Mouse (Mus musculus): Measurements from ENCODE around the gene Akap2. TPM values are rescaled to one million over a fixed set of nuclear protein-coding genes. Genes with fewer than 3 reads are reported as not detected.

Gene Akap2
- polyA plus RNA-seq, 1 experiment from 2014 or later = 5.6 TPM

DNA sequence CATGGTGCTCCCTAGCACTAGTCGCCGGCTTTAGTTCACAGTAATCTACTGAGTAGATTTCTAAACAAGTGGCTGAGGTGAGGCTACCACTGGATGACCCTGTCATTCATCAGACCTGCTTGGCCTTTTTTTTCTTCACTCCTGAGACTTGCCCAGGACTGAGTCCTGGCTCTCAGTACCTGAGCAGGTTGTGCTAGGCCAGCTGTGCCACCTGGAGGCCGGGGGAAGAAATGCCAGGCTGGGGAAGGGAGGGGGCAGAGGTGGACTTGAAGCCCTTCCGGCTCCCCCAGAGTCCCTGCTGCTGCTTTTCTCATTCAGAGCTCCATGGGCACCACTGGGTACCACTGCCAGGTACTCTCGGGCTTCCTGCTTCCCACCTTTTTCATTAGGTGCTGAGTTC is 71.3 kb downstream of the Akap2 start:
- 62% methylated on average over 5 of the region's 5 CpGs for WGBS
- H3K4me3 ChIP-seq (ENCODE audit: low read depth, low read length) = no peak overlapping the region
- no peak overlapping the region for H3K9ac ChIP-seq (ENCODE audit: low read depth, low read length)
- no peak overlapping the region for H3K4me2 ChIP-seq
- ATAC-seq (replicated peaks; ENCODE audit: low FRiP score) = no peak
- H3K27ac ChIP-seq (ENCODE audit: low read depth, low read length) = no peak overlapping the region
- DNase-seq (ENCODE audit: low spot score) = no peak
- no peaks in the 10 kb centered on the region for H3K36me3 ChIP-seq (ENCODE audit: control insufficient read depth, insufficient read depth, low read length)
- H3K27me3 ChIP-seq (replicated peaks; ENCODE audit: control insufficient read depth, insufficient read depth, low read length) = peaks cover 5% of the 10 kb centered on the region
- H3K9me3 ChIP-seq (ENCODE audit: control insufficient read depth, low read length) = no peaks in the 10 kb centered on the region
- peaks cover 5% of the 10 kb centered on the region; the same call in 1 of the 2 replicates for H3K4me1 ChIP-seq (replicated peaks; ENCODE audit: control insufficient read depth, insufficient read depth, low read length)

DNA sequence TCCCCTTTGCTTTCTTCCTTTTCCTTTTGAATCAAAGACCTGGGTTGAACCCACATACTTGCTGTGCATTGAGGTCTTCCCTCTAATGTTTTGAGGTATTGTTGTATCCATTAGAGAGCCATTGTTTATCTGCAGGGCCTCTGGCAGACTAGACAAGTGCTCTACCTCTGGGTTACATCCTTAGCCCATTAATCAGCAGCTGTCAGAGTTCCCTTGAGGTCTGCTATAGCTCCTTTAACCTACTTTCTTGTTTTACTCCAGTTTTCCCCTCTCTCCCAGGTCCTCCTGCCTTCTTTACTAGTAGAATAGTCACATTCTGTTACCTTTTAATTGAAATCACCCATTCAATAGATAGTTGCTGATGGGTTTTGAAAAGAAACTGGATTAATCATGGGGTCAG is 71.7 kb downstream of the Akap2 start:
- DNase-seq (ENCODE audit: low spot score) (no peak), ATAC-seq (replicated peaks; ENCODE audit: low FRiP score) (no peak)
- H3K4me2 ChIP-seq = no peak overlapping the region
- peaks cover 8% of the 10 kb centered on the region; the same call in 1 of the 2 replicates for H3K4me1 ChIP-seq (replicated peaks; ENCODE audit: control insufficient read depth, insufficient read depth, low read length)
- H3K9ac ChIP-seq (ENCODE audit: low read depth, low read length) = no peak overlapping the region
- H3K27me3 ChIP-seq (replicated peaks; ENCODE audit: control insufficient read depth, insufficient read depth, low read length) = peaks cover under 1% of the 10 kb centered on the region
- no peaks in the 10 kb centered on the region for H3K9me3 ChIP-seq (ENCODE audit: control insufficient read depth, low read length)
- H3K4me3 ChIP-seq (ENCODE audit: low read depth, low read length) = no peak overlapping the region
- no peak overlapping the region for H3K27ac ChIP-seq (ENCODE audit: low read depth, low read length)
- no peaks in the 10 kb centered on the region for H3K36me3 ChIP-seq (ENCODE audit: control insufficient read depth, insufficient read depth, low read length)

DNA sequence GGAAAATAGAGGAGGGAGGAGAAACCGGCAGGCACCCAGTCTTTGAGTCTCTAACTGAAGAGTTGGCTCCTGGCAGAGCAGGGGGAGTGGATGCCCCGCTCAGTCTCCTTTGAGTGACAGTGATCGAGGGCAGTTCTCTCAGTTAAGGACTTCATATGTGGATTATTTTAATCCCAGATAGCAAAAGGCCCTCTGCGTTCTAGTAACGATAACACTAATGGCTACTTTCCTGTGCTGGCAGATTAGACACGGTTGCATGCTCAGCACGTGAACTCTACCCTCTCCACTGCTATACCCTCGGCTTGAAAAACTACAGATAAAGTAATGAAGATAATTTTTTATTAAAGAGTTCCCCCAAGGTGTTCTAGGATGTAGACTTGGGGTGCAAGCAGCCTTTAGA is 76.5 kb downstream of the Akap2 start:
- 32% methylated on average over 8 of the region's 8 CpGs for WGBS
- DNase-seq (ENCODE audit: low spot score) (no peak), ATAC-seq (replicated peaks; ENCODE audit: low FRiP score) (peak; percentile 63; the same call in 1 of the 2 replicates)
- Histone ChIP-seq H3K9me3 (ENCODE audit: control insufficient read depth, low read length) (no peaks in the 10 kb centered on the region), H3K27me3 (replicated peaks; ENCODE audit: control insufficient read depth, insufficient read depth, low read length) (no peaks in the 10 kb centered on the region), H3K36me3 (ENCODE audit: control insufficient read depth, insufficient read depth, low read length) (no peaks in the 10 kb centered on the region), H3K9ac (ENCODE audit: low read depth, low read length) (no peak overlapping the region), H3K4me1 (replicated peaks; ENCODE audit: control insufficient read depth, insufficient read depth, low read length) (peaks cover 27% of the 10 kb centered on the region), H3K4me2 (no peak overlapping the region), H3K27ac (ENCODE audit: low read depth, low read length) (no peak overlapping the region), H3K4me3 (ENCODE audit: low read depth, low read length) (no peak overlapping the region)

DNA sequence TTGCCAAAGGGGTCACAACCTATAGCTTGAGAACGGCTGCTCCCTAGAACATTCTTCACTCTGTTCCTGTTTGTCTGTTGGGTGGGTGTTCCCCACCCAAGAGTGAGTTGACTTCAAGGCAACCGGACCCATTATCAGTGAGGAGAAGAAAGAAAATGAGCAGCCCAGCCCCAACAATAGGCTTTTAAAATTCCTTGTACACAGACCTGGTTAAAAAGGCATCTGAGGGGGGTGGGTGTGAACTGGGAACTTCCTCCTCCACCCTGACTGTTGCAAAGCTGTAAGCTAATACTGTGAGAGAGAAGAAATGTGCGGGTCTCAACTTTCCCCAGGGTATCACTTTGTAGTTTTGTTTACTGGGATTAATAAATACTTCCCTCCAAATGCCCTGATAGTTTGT is 77.1 kb downstream of the Akap2 start:
- no peaks in the 10 kb centered on the region for H3K9me3 ChIP-seq (ENCODE audit: control insufficient read depth, low read length)
- H3K27ac ChIP-seq (ENCODE audit: low read depth, low read length) = no peak overlapping the region; the same call in 1 of the 2 replicates

DNA sequence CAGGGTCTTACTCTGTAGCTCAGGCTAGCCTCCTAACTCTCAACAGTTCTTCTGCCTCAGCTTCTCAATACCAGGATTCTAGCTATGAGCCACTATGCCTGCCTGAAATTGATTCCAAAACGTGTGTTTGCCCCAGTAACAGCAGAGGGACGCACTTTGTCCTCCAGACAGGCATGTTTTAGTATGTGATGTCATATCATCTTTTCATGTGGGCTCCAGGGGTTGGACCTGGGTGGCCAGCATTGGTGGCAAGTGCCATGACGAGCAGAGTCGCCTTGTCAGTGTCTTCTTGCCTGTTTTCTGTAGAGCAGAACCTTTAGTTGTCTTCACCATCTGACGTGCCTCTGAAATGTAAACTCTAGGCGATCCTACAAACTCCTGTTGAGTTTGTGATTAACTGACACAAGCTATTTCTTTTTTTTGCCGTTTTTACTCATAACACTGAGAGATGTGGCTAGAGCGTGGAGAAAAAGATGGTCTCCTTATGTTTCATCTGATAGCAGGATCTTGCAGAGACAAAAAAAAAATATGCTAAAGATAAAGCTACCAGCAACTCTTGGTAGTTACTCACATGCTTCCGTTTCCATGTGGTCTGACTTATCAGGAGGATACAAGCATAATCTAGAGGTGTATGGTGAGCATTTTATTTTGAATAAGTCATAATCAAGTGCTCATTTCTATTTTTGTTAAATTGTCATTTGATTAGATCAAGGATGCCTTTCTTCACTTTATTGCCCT is 80.3 kb downstream of the Akap2 start:
- H3K4me1 ChIP-seq (replicated peaks; ENCODE audit: control insufficient read depth, insufficient read depth, low read length) = peaks cover 25% of the 10 kb centered on the region

More for the DNA sequence above, 77.1 kb downstream of the Akap2 start:
- H3K36me3 ChIP-seq (ENCODE audit: control insufficient read depth, insufficient read depth, low read length) = no peaks in the 10 kb centered on the region
- no peak overlapping the region for H3K4me2 ChIP-seq
- no peak overlapping the region for H3K4me3 ChIP-seq (ENCODE audit: low read depth, low read length)
- no peak overlapping the region for H3K9ac ChIP-seq (ENCODE audit: low read depth, low read length)
- no peaks in the 10 kb centered on the region for H3K27me3 ChIP-seq (replicated peaks; ENCODE audit: control insufficient read depth, insufficient read depth, low read length)
- ATAC-seq (replicated peaks; ENCODE audit: low FRiP score) (no peak), DNase-seq (ENCODE audit: low spot score) (no peak)
- WGBS = 21% methylated on average over 3 of the region's 3 CpGs
- peaks cover 26% of the 10 kb centered on the region for H3K4me1 ChIP-seq (replicated peaks; ENCODE audit: control insufficient read depth, insufficient read depth, low read length)

DNA sequence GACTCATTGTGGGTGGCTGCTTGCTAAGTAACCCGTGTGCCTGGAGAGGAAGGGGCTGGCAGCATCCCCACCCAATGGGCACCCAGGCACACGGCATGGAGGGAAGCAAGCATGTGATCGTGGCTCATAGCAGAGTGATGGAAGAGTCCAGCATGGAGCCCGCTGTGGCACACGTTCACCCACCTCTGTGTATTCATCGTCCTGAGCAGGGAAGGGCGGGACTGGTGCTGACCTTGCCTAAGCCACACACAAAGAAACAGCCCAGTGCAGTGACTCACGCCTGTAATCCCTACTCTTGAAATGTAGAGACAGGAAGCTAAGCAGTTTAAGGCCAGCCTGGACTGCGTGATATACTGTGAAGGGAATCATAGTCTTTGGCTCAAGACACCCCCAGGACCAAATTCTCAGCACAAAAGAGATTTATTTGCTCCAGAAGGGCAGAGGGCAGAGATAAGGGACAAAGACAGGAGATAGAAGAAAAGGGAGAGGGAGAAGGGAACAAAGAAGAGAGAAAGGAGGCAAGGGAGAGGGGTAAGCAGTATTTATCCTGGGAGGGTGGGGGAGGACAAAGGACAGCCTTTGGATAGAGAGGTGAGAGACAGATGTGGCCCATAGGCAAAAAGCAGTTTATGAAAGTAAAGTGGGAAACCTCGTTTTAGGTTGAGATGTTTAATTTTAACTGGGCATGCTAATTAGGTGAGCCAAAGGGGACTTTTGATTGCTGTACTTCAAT is 81.0 kb downstream of the Akap2 start:
- H3K36me3 ChIP-seq (ENCODE audit: control insufficient read depth, insufficient read depth, low read length) = no peaks in the 10 kb centered on the region
- no peak for DNase-seq (ENCODE audit: low spot score)
- H3K4me1 ChIP-seq (replicated peaks; ENCODE audit: control insufficient read depth, insufficient read depth, low read length) = peaks cover 25% of the 10 kb centered on the region
- no peak overlapping the region for H3K9ac ChIP-seq (ENCODE audit: low read depth, low read length)
- ATAC-seq (replicated peaks; ENCODE audit: low FRiP score) = peak; percentile 46
- 30% methylated on average over 10 of the region's 10 CpGs for WGBS
- no peak overlapping the region for H3K4me3 ChIP-seq (ENCODE audit: low read depth, low read length)
- no peaks in the 10 kb centered on the region for H3K27me3 ChIP-seq (replicated peaks; ENCODE audit: control insufficient read depth, insufficient read depth, low read length)
- H3K27ac ChIP-seq (ENCODE audit: low read depth, low read length) = 0 out of 2 replicates have a peak overlapping the region, but pooled peaks have one; percentile 34
- H3K9me3 ChIP-seq (ENCODE audit: control insufficient read depth, low read length) = no peaks in the 10 kb centered on the region
- no peak overlapping the region for H3K4me2 ChIP-seq

More for the DNA sequence above, 80.3 kb downstream of the Akap2 start:
- Histone ChIP-seq H3K27ac (ENCODE audit: low read depth, low read length) (0 out of 2 replicates have a peak overlapping the region, but pooled peaks have one; percentile 34), H3K9ac (ENCODE audit: low read depth, low read length) (0 out of 2 replicates have a peak overlapping the region, but pooled peaks have one; percentile 4), H3K9me3 (ENCODE audit: control insufficient read depth, low read length) (no peaks in the 10 kb centered on the region), H3K4me3 (ENCODE audit: low read depth, low read length) (no peak overlapping the region), H3K27me3 (replicated peaks; ENCODE audit: control insufficient read depth, insufficient read depth, low read length) (no peaks in the 10 kb centered on the region), H3K4me2 (no peak overlapping the region), H3K36me3 (ENCODE audit: control insufficient read depth, insufficient read depth, low read length) (no peaks in the 10 kb centered on the region)
- no peak for DNase-seq (ENCODE audit: low spot score)
- WGBS = 51% methylated on average over 9 of the region's 9 CpGs
- no peak; the same call in 1 of the 2 replicates for ATAC-seq (replicated peaks; ENCODE audit: low FRiP score)

DNA sequence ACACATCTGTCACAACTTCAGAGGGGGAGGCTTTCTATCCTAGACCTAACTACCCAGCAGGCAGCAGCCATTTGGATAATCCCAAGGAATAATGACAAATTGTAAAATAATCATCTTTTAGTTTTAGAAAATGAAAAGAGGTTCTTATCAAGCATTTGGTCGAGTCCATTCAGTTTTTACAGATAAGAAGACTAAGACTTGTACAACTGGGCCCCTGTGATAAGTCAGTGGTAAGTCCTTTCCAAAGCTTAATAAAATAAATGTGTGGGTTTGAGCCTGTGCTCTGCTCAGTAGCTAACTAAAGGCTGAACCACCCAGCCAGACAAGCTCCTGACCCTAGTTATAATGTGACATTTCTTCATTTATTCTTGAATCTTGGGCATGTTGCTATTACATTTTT is 81.8 kb downstream of the Akap2 start:
- Histone ChIP-seq H3K9ac (ENCODE audit: low read depth, low read length) (no peak overlapping the region), H3K9me3 (ENCODE audit: control insufficient read depth, low read length) (no peaks in the 10 kb centered on the region), H3K36me3 (ENCODE audit: control insufficient read depth, insufficient read depth, low read length) (no peaks in the 10 kb centered on the region), H3K4me2 (peak overlapping the region; percentile 24; the same call in 1 of the 2 replicates), H3K27me3 (replicated peaks; ENCODE audit: control insufficient read depth, insufficient read depth, low read length) (no peaks in the 10 kb centered on the region), H3K27ac (ENCODE audit: low read depth, low read length) (peak overlapping the region; percentile 21; the same call in 1 of the 2 replicates), H3K4me1 (replicated peaks; ENCODE audit: control insufficient read depth, insufficient read depth, low read length) (peaks cover 18% of the 10 kb centered on the region), H3K4me3 (ENCODE audit: low read depth, low read length) (no peak overlapping the region)
- 18% methylated on average over 1 of the region's 1 CpGs for WGBS
- ATAC-seq (replicated peaks; ENCODE audit: low FRiP score) = peak; percentile 79
- no peak for DNase-seq (ENCODE audit: low spot score)

DNA sequence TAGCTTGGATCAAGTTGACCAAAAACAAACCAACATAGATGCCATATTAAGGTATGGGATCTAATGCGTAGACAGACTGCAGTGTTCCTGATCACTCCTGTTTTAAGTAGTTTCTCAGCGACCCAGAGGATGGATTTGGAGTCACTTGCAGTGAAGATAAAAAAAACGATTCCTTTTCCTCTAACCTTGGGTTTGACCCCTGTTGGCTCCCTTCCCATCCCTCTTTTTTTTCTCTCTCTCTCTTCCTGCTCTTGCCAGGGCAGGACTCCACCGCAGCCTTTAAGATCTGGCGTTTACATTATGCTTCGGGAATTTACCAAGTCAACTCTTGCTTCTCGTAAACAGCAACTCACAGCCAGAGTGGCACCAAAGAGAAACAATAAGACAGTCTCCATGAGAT is 83.8 kb downstream of the Akap2 start:
- no peak for DNase-seq (ENCODE audit: low spot score)
- Histone ChIP-seq H3K4me3 (ENCODE audit: low read depth, low read length) (no peak overlapping the region), H3K4me2 (no peak overlapping the region), H3K9me3 (ENCODE audit: control insufficient read depth, low read length) (no peaks in the 10 kb centered on the region), H3K36me3 (ENCODE audit: control insufficient read depth, insufficient read depth, low read length) (no peaks in the 10 kb centered on the region), H3K4me1 (replicated peaks; ENCODE audit: control insufficient read depth, insufficient read depth, low read length) (peaks cover 15% of the 10 kb centered on the region), H3K27ac (ENCODE audit: low read depth, low read length) (no peak overlapping the region), H3K27me3 (replicated peaks; ENCODE audit: control insufficient read depth, insufficient read depth, low read length) (no peaks in the 10 kb centered on the region), H3K9ac (ENCODE audit: low read depth, low read length) (no peak overlapping the region)
- ATAC-seq (replicated peaks; ENCODE audit: low FRiP score) = no peak
- 69% methylated on average over 7 of the region's 7 CpGs for WGBS

Measured in liver, embryonic 11.5 days (tissue).